Mouse (Mus musculus): Measurements from ENCODE around the gene Krtap14.

The Krtap14 gene

DNA sequence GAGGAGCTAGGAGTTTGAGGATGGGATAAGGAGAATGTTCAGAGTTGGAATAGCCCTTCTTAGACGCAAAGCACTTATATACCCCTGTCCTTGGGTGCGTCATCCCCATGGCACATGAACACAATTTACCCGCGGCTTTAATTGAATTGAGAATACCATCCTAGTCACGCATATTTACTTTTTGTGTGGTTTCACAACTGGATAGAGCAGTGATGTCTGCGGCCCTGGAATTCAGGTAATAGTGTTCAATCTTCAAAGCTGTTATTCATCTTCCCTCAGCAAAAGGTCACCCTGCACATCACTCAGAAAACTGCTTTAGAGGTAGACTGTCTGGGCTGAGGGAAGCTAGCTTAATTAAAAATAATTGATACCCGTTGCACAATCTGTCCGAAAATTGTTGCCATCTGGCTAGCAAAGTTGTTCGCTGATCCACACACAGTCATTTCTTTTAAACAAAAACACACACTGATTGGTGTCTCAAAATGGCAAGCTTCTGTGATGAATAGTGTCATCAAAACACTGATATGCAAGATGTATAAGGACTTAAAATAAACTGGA is at the start of gene Krtap14:
TSS of gene Krtap14 (minus strand) at position 51 of the 558 bp plus-strand sequence.
- DNase-seq (ENCODE audit: low read depth, low spot score): no peak

GRCm38 (mm10) chr16:88874169-88874568 is 48.2 kb upstream of the Krtap14 start, which contains the start of gene Krtap19-2:
Gene Krtap19-2 (minus strand): TSS chr16:88874269.
- DNase-seq (ENCODE audit: low read depth, low spot score): no peak

DNA sequence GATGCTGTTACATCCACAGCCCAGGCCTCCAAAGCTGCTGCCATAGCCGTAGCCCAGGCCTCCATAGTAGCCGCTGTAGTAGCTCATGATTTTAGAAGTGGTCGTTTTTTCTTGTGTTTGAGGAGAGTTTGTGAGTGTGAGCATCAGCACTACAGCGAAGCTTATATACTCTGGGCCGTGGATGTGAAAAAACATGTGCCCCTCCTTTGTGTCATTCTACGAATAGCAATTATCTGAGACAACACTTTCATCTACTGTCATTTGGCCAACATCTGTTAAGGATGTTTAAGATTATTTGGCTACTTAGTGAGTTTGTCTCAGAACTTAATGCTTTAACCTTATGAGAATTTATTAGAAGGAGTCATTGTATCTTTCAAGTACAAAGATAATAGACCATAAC is 43.4 kb upstream of the Krtap14 start, which contains the start of gene Krtap19-1:
TSS of gene Krtap19-1 (minus strand) at position 101 of the 400 bp plus-strand sequence.
- DNase-seq (ENCODE audit: low read depth, low spot score): no peak

GRCm38 (mm10) chr16:88864887-88865407 is 39.0 kb upstream of the Krtap14 start:
- DNase-seq (ENCODE audit: low read depth, low spot score): no peak

DNA sequence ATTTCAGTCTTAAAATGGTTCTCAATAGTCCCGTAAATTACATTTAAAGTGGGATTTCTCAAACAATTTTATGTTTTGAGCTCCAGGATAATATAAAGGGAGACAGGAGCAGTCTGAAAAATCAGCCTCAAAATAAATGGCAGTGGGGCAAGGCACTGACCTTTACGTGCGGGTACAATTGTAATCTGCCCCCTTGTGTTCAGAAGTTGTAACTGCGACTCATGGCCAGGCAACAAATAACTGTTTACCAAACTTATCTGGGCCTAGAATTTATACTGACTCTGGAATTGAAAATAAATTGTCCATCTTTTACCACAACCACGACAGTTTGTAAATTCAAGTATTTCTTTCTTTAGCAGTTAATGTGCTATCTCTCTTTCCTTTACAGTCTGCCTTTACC is 25.5 kb upstream of the Krtap14 start:
- DNase-seq (ENCODE audit: low read depth, low spot score): peak; percentile 41

DNA sequence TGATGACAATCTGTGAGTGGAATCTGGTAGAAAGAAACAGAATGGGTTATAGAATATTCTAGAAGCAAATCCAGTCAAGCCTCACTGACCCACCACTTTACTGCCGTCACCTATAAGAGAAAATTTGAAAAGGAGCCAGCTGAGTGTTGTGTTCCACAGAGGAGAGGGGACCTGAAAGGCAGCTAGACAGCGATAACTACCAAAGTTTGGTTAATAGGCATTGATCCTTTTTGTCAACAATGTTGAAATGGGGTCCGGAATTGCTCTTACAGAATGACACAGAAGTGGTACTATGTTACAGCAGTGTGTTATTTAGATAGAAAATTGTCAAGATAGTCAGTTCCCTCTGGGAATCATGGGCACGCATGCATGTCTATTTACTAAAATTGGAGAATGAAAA is 22.6 kb upstream of the Krtap14 start:
- no peak for DNase-seq (ENCODE audit: low read depth, low spot score)

- DNase-seq (ENCODE audit: low read depth, low spot score): no peak
These were observed 21.4 kb upstream of the Krtap14 start for GRCm38 (mm10) chr16:88847363-88847762.

DNA sequence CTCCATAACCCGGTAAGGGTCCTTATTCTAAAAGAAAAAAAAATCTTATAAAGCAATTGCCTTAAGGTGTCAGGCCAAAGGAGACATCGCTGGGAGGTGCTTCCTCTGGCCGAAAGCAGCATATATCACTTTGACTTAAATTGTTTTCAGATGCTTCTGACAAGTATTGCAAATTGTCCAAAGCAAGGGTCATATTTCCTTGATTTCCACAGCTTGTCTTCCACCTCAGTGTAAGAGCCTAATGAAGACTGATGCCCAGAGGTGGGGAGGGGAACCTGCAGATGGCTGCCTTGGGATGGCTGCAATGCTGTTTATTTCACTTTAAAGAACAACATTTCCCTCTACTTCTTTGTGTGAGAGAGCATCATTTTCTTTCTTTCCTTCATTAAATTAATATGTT is 1.0 kb upstream of the Krtap14 start:
- DNase-seq (ENCODE audit: low read depth, low spot score): no peak

DNA sequence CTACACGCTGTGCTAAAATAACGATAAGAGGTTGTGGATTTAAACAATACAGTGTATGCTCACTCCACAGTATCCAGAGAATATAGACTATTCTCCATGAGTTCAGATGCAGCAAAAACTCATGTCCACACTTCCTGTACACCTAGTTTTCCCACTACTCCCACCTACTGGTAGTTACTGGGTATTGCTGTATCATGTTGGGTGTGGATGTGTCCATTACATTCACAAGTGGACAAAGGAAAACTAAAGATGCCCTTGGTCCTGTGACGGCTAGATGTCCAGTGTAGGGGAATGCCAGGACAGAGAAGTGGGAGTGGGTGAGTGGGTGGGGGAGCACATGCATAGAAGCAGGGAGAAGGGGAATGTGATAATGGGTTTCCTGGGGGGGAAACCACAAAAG is 2.2 kb downstream of the Krtap14 start:
- DNase-seq (ENCODE audit: low read depth, low spot score): peak; percentile 57

DNA sequence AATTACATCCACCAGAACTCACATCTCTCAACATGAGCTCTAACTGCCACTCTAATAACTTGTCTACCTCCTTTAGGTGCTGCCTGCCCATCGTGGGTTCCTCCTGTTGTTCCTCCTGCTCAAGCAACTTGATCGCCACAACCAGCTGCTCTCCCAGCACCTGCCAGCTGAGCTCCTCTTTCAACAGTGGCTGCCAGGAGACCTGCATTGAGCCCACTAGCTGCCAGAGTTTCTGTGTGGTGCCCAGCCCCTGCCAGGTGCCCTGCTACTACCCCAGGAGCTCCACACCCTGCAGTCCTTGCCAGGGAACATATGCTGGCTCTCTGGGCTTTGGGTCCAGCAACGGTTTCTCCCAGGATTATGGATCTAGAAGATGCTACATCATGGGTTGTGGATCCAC is 5.9 kb downstream of the Krtap14 start, which contains the start of gene Krtap15:
TSS of gene Krtap15 (plus strand) at position 150 of the 400 bp plus-strand sequence.
- no peak for DNase-seq (ENCODE audit: low read depth, low spot score)

DNA sequence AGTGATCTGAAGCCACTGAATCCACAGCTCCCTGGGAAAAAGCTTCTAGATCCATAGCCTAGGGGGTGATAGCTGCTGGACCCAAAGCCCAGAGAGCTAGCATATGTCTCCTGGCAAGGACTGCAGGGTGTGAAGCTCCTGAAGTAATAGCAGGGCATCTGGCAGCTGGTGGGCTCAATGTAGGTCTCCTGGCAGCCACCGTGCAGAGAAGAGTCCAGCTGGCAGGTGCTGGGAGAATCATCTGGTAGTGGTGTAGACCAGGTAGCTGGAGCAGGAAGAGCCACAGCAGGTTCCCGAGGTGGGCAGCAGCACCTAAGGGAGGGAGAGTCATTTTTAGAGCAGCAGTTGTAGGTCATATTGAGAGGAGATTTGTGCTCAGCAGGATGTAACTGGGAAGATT is 14.1 kb downstream of the Krtap14 start, which contains the start of gene Gm20741:
TSS of gene Gm20741 (minus strand) at position 394 of the 400 bp plus-strand sequence.
- DNase-seq (ENCODE audit: low read depth, low spot score): no peak

DNA sequence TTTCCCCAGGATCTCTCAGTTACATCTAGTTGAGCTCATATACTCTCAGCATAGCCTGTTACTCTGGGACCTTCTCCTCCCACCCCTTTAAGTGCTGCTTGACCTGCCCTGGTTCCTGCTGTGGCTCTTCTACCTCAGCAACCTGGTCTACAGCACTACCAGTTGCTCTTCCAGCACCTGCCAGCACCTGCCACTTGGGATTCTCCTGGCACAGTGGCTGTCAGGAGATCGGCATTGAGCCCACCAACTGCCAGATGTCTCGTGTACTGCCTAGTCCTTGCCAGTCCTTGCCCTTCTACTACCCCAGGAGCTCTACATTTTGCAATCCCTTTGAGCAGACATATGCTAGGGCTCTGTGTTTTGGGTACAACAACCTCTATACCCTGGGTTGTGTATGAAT is 39.2 kb downstream of the Krtap14 start:
- DNase-seq (ENCODE audit: low read depth, low spot score): no peak

DNA sequence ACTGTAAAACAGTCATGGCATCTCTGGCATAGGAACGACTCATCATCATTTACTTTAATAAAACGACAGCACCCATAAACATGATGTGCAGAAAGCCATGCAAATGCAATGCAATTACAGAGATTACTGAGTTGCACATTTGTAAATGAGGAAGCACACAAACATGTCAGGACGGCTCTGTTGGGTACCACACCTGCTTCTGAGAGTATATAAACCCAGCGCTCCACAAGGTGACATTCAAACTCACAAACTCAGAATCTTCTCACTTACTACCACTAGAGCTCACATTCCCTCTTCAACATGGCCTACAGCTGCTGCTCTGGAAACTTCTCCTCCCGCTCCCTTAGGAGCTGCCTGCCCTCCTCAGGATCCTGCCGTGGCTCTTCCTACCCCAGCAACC is 48.3 kb downstream of the Krtap14 start, which contains the start of gene Gm5965:
TSS of gene Gm5965 (plus strand) at position 301 of the 400 bp plus-strand sequence.
- DNase-seq (ENCODE audit: low read depth, low spot score): no peak

GRCm38 (mm10) chr16:88774106-88774505 is 51.8 kb downstream of the Krtap14 start, which contains the start of gene 2310057N15Rik:
Gene 2310057N15Rik (minus strand): TSS chr16:88774206.
- DNase-seq (ENCODE audit: low read depth, low spot score): no peak

Measured in R1 (cell line).